Mouse (Mus musculus): ENCODE measurements at regions not wholly inside any gene's neighbourhood (a gene's known extent, or its start where the extent isn't known, plus 50 kb on each side); places are given as distances from the start of the nearest gene placed in this dataset.

DNA sequence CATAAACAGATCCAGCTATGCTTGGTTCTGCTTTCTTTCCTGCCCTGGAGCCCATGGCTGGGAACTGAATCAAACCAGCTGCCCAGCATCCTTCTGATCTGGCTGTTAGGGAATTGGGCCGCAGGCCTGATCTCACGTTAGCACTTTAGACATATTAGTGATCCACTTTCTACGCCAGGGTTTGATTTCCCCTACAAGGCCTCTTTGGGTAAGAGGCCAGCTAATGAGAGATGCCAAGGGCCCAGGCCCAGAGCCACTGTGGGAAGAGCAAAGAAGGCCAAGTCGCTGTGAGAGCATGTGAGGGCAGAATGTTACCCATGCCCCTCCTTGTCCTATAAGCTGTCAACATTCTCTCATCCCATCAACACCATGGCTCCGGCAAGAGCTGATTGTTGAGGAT is 116.3 kb downstream of the Olfm1 start:
- dilution Hi-C loops (cut with MboI; ENCODE audit: extremely low pct_ligation_motif_present, extremely low pct_unique_long_range_greater_than_20kb, low sequenced_read_pairs): no loop called here

DNA sequence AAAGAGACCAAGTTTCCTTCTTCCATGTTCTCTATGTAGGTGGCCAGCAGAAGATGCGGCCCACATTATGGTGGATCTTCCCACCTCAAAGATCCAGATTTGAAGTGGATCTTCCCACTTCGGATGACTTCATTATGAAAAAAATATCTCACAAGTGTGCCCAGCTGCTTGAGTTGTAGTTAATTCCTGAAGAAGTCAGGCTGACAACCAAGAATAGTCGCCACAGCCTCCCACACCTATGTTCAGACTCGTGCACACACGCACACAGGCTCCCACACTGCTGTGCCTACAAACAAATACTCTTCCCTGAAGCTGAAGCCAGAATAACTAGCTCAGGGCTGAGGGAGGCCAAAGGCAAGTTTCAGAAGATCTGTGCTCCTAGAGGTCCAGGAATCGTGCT is 119.4 kb downstream of the Olfm1 start:
- Histone ChIP-seq H3K9ac (ENCODE audit: insufficient read depth, low read depth) (no peak overlapping the region), H3K27ac (ENCODE audit: insufficient read depth, low read depth) (no peak overlapping the region), H3K4me1 (ENCODE audit: control insufficient read depth in 1 of 2, insufficient read depth in 2 of 2) (no peaks in the 10 kb centered on the region)

More for the DNA sequence above, 116.3 kb downstream of the Olfm1 start:
- no peaks in the 10 kb centered on the region for H3K36me3 ChIP-seq (replicated peaks in 1 of 2; ENCODE audit: control insufficient read depth in 1 of 2, insufficient read depth in 1 of 2, low read length in 1 of 2)
- peaks cover 84% of the 10 kb centered on the region for H3K27me3 ChIP-seq (replicated peaks)
- TF ChIP-seq E2F4 (IDR thresholded peaks at IDR 0.05; ENCODE audit: insufficient replicate concordance, low read depth, low read length) (no peak), ETS1 (conservative IDR thresholded peaks at IDR 0.05; ENCODE audit: low read depth, low read length) (no peak), CHD2 (IDR thresholded peaks at IDR 0.05; ENCODE audit: low read length) (no peak), ZC3H11A (IDR thresholded peaks at IDR 0.05; ENCODE audit: low read depth, low read length) (no peak), JUND (conservative IDR thresholded peaks at IDR 0.05; ENCODE audit: low read depth, low read length) (no peak), TBP (conservative IDR thresholded peaks at IDR 0.05; ENCODE audit: low read depth, low read length) (no peak), BHLHE40 (IDR thresholded peaks at IDR 0.05; ENCODE audit: low read depth, low read length) (no peak), UBTF (IDR thresholded peaks at IDR 0.05; ENCODE audit: low read depth, low read length) (no peak), SIN3A (IDR thresholded peaks at IDR 0.05; ENCODE audit: low read length) (no peak), ZNF384 (IDR thresholded peaks at IDR 0.05; ENCODE audit: low read depth, low read length) (no peak), ZKSCAN1 (IDR thresholded peaks at IDR 0.05; ENCODE audit: borderline replicate concordance, low read depth, low read length) (no peak), RCOR1 (conservative IDR thresholded peaks at IDR 0.05; ENCODE audit: low read depth, low read length) (no peak), USF1 (IDR thresholded peaks at IDR 0.05; ENCODE audit: low read depth, low read length) (no peak), IRF4 (IDR thresholded peaks at IDR 0.05; ENCODE audit: low read depth, low read length) (no peak), MXI1 (IDR thresholded peaks at IDR 0.05; ENCODE audit: low read depth, low read length) (no peak), MAX (IDR thresholded peaks at IDR 0.05; ENCODE audit: low read length) (no peak)
- DNase-seq (ENCODE audit: extremely low read depth): no peak
- no peak overlapping the region for H3K9ac ChIP-seq (ENCODE audit: insufficient read depth, low read depth)
- no peaks in the 10 kb centered on the region for H3K9me3 ChIP-seq (replicated peaks; ENCODE audit: low read length)
- no peaks in the 10 kb centered on the region for H3K79me2 ChIP-seq (replicated peaks; ENCODE audit: control insufficient read depth, extremely low read depth, insufficient read depth, poor library complexity, severe bottlenecking)
- no peak overlapping the region for H3K27ac ChIP-seq (ENCODE audit: insufficient read depth, low read depth)
- H3K4me3 ChIP-seq (replicated peaks in 1 of 3; ENCODE audit: low read depth in 2 of 3, low read length in 2 of 3, poor library complexity in 1 of 3): no peak overlapping the region
- no peaks in the 10 kb centered on the region for H3K4me1 ChIP-seq (ENCODE audit: control insufficient read depth in 1 of 2, insufficient read depth in 2 of 2)
- in situ Hi-C loops (cut with MboI; ENCODE audit: low pct_ligation_motif_present, low pct_unique_long_range_greater_than_20kb, low sequenced_read_pairs): loop anchor here (5.0 kb wide), 1 partner anchor 43 kb away; no protein-coding TSS in a partner anchor
- H3K4me2 ChIP-seq (ENCODE audit: insufficient read depth, low read depth, poor library complexity, severe bottlenecking): no peak overlapping the region

More for the DNA sequence above, 119.4 kb downstream of the Olfm1 start:
- DNase-seq (ENCODE audit: extremely low read depth): no peak
- Histone ChIP-seq H3K4me3 (replicated peaks in 1 of 3; ENCODE audit: low read depth in 2 of 3, low read length in 2 of 3, poor library complexity in 1 of 3) (no peak overlapping the region), H3K9me3 (replicated peaks; ENCODE audit: low read length) (no peaks in the 10 kb centered on the region), H3K79me2 (replicated peaks; ENCODE audit: control insufficient read depth, extremely low read depth, insufficient read depth, poor library complexity, severe bottlenecking) (no peaks in the 10 kb centered on the region), H3K4me2 (ENCODE audit: insufficient read depth, low read depth, poor library complexity, severe bottlenecking) (no peak overlapping the region), H3K36me3 (replicated peaks in 1 of 2; ENCODE audit: control insufficient read depth in 1 of 2, insufficient read depth in 1 of 2, low read length in 1 of 2) (no peaks in the 10 kb centered on the region), H3K27me3 (replicated peaks) (peaks cover 85% of the 10 kb centered on the region)
- no peak for TF ChIP-seq MEF2A (IDR thresholded peaks at IDR 0.05; ENCODE audit: borderline replicate concordance, low read depth, low read length)
- no peak for TF ChIP-seq NRF1 (IDR thresholded peaks at IDR 0.05; ENCODE audit: low read depth, low read length)
- TF ChIP-seq GABPA (IDR thresholded peaks at IDR 0.05; ENCODE audit: insufficient replicate concordance, low read depth, low read length): no peak
- dilution Hi-C loops (cut with MboI; ENCODE audit: extremely low pct_ligation_motif_present, extremely low pct_unique_long_range_greater_than_20kb, low sequenced_read_pairs): no loop called here
- in situ Hi-C loops (cut with MboI; ENCODE audit: low pct_ligation_motif_present, low pct_unique_long_range_greater_than_20kb, low sequenced_read_pairs): no loop called here
